Mouse (Mus musculus) lung, postnatal 0 days (tissue): ENCODE data around the gene Gm7579.
"Not testable (repeated sequence)": the region's sequence is repeated elsewhere in the genome, so short reads cannot be mapped to it uniquely, and the experiment has no call there.

Experiments
- CTCF ChIP-seq: IDR thresholded peaks from 2 replicates; pipeline ENCODE4 v1.5.1; 2016; ENCODE audit warnings: antibody characterized with exemption, mild to moderate bottlenecking
- EP300 ChIP-seq: IDR thresholded peaks from 2 replicates; pipeline ENCODE4 v1.6.1; 2016; ENCODE audit warnings: antibody characterized with exemption, mild to moderate bottlenecking, control low read depth

DNA sequence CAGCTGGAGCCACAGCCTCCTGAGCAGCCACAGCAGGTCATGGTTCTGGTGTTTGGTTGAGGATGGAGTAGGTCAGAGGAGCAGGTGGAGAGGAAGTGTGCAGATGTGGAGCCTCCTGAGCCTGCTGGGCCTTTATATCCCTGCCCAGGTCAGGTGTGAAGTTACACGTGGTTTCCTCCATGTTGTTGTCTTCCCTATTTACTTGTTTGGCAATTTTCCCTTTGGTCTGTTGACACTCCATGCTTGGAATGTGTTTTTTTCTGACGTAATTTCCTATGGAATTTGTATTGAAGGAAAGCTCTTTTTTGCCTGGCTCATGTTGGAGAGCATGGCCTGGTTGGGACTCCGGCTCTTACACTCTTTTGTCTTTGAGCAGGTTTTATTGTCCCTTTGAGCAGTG is 18.2 kb downstream of the Gm7579 start, which contains the start of gene Krtap5-5:
- not testable (repeated sequence) for TF ChIP-seq CTCF, EP300
